In the genomic region with DNA sequence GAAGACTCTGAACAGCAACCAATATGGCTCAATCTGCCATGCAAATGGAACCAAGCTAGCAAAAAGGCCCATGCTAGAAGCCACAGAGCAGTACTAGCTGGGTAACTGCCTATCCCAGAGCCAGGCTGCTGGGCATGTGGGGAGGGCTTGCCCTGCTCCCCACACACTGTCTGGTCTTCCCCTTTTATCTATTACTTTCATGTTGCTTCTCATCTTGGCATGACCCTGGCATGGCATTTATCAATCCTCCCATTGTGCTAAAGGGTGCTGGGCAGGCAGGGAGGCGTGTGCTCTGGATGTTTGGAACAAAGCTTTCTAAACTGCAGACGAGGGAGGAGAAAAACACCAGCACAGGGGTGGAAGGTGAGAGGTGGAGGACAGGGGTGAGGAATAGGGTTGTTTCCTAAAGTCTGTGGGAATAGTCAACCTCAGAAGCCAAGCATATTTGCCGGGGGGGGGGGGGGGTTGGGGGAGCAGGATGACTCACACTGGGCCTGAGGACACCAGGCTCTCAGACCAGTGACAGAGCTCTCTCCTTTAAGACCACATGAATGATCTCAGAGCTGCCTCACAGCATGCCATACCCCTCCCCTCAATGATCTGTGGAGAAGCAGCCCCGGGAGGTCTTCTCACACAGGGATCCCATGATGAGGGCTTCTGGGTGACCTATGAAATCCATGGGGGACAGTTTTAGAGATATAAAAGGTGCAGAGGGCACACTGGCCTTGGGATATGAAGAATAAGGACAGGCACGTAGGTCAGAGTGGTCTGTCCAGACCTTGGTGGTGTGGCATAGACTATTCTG, we compare ENCODE assay signal across 26 mouse cellular contexts. TPM values are rescaled to one million over a fixed set of nuclear protein-coding genes. Genes with fewer than 3 reads are reported as not detected.
DNase-seq lines count a peak whose midpoint lies in the region; ATAC-seq lines count a peak whose summit lies in the region.
"Had no signal": no experiment of that assay in that cellular context is flagged by ENCODE, and none has a peak within 500 bp of the region (broad histone marks: within the 10 kb centered on the region; RNA-seq: fewer than 3 reads in every experiment).

No protein-coding gene starts in this region.

- H3K9me3 ChIP-seq in liver, embryonic 11.5 days (ENCODE audit: control insufficient read depth, low read length), result no peaks in the 10 kb centered on the region
- H3K9me3 ChIP-seq: embryonic facial prominence, embryonic 10.5 days; embryonic facial prominence, embryonic 15.5 days; forebrain, embryonic 13.5 days; hindbrain, embryonic 10.5 days; hindbrain, embryonic 15.5 days; lung, embryonic 15.5 days; midbrain, embryonic 12.5 days; neural tube, embryonic 13.5 days had no signal

- peak; percentile 62 to 84 for DNase-seq in adrenal gland, adult (ENCODE audit: inconsistent age in 2 of 2, low spot score in 1 of 2)
- DNase-seq in adrenal gland, postnatal 25 days, result no peak
- peak; percentile 9 for DNase-seq in retina, postnatal 1 day
- DNase-seq in retina, embryonic 14.5 days (ENCODE audit: low spot score), result no peak
- DNase-seq in testis, postnatal 14 days (ENCODE audit: low spot score), result peak; percentile 50
- no peak for DNase-seq in liver, embryonic 11.5 days (ENCODE audit: low spot score)
- no peak for DNase-seq in right cerebral cortex, postnatal 14 days
- DNase-seq: cerebellum, adult 18-20 months; cerebellum, postnatal 14 days; heart, postnatal 14 days; kidney, adult 11 months; kidney, postnatal 14 days; layer of hippocampus, adult 9-11 months; liver; spleen, adult 18-20 months had no signal

- ATAC-seq in erythroid progenitor cell, adult 5-6 weeks (replicated peaks; ENCODE audit: low FRiP score, poor library complexity, severe bottlenecking), result peak; percentile 63
- no peak for ATAC-seq in liver, embryonic 11.5 days (replicated peaks; ENCODE audit: low FRiP score)
- ATAC-seq: CD4-positive, CD25-positive, alpha-beta regulatory T cell, adult 4 months; forebrain, embryonic 13.5 days; inflammation-experienced regulatory T-cells, adult 6 months had no signal

- no peaks in the 10 kb centered on the region for H3K4me1 ChIP-seq in liver, embryonic 11.5 days (replicated peaks; ENCODE audit: control insufficient read depth, insufficient read depth, low read length)
- H3K4me1 ChIP-seq: embryonic facial prominence, embryonic 15.5 days; hindbrain, embryonic 15.5 days; lung, embryonic 15.5 days; midbrain, embryonic 12.5 days; neural tube, embryonic 13.5 days had no signal

- no peak overlapping the region for H3K4me2 ChIP-seq in liver, embryonic 11.5 days
- H3K4me2 ChIP-seq: embryonic facial prominence, embryonic 15.5 days; forebrain, embryonic 13.5 days; hindbrain, embryonic 15.5 days; lung, embryonic 15.5 days; midbrain, embryonic 12.5 days; neural tube, embryonic 13.5 days had no signal

- no peak overlapping the region for H3K4me3 ChIP-seq in liver, embryonic 11.5 days (ENCODE audit: low read depth, low read length)
- H3K4me3 ChIP-seq: embryonic facial prominence, embryonic 10.5 days; embryonic facial prominence, embryonic 15.5 days; forebrain, embryonic 13.5 days; hindbrain, embryonic 10.5 days; hindbrain, embryonic 15.5 days; lung, embryonic 15.5 days; midbrain, embryonic 12.5 days; neural tube, embryonic 13.5 days had no signal

- H3K27ac ChIP-seq in liver, embryonic 11.5 days (ENCODE audit: low read depth, low read length), result no peak overlapping the region
- H3K27ac ChIP-seq: embryonic facial prominence, embryonic 10.5 days; embryonic facial prominence, embryonic 15.5 days; forebrain, embryonic 13.5 days; hindbrain, embryonic 10.5 days; hindbrain, embryonic 15.5 days; lung, embryonic 15.5 days; midbrain, embryonic 12.5 days; neural tube, embryonic 13.5 days had no signal

- H3K36me3 ChIP-seq in liver, embryonic 11.5 days (ENCODE audit: control insufficient read depth, insufficient read depth, low read length), result no peaks in the 10 kb centered on the region
- H3K36me3 ChIP-seq: embryonic facial prominence, embryonic 10.5 days; embryonic facial prominence, embryonic 15.5 days; hindbrain, embryonic 10.5 days; hindbrain, embryonic 15.5 days; lung, embryonic 15.5 days; midbrain, embryonic 12.5 days; neural tube, embryonic 13.5 days had no signal

- WGBS in liver, embryonic 11.5 days, result 61% methylated on average over 5 of the region's 5 CpGs

- H3K27me3 ChIP-seq in liver, embryonic 11.5 days (replicated peaks; ENCODE audit: control insufficient read depth, insufficient read depth, low read length), result no peaks in the 10 kb centered on the region
- H3K27me3 ChIP-seq: embryonic facial prominence, embryonic 15.5 days; forebrain, embryonic 13.5 days; hindbrain, embryonic 15.5 days; lung, embryonic 15.5 days; midbrain, embryonic 12.5 days; neural tube, embryonic 13.5 days had no signal

- H3K9ac ChIP-seq in liver, embryonic 11.5 days (ENCODE audit: low read depth, low read length), result no peak overlapping the region
- H3K9ac ChIP-seq: embryonic facial prominence, embryonic 15.5 days; forebrain, embryonic 13.5 days; hindbrain, embryonic 15.5 days; lung, embryonic 15.5 days; midbrain, embryonic 12.5 days; neural tube, embryonic 13.5 days had no signal

RNA-seq across cellular contexts. Expression of a gene that starts 24.0 kb away (rescaled TPM):
- 86.2 and 108 TPM in 2 replicates for total RNA-seq in adrenal gland, postnatal 25 days (2021)
- not detected in 2 replicates for total RNA-seq in erythroid progenitor cell, adult 5-6 weeks (2015; ENCODE audit: low replicate concordance)
- 1.2 TPM in 1 of 2 replicates, not detected in the other for total RNA-seq in erythroid progenitor cell, adult 5-6 weeks (2017; ENCODE audit: low replicate concordance)
- 0.11 and 0.18 TPM in 2 replicates for polyA plus RNA-seq in liver, embryonic 11.5 days (2014; fragmentation: Nextera tagmentation; extraction: Ambion mirVana)

RNA-seq across cellular contexts. Expression of a gene that starts 51.6 kb away (rescaled TPM):
- total RNA-seq in adrenal gland, postnatal 25 days (2021), result 223 and 260 TPM in 2 replicates
- total RNA-seq in erythroid progenitor cell, adult 5-6 weeks (2015; ENCODE audit: low replicate concordance), result 26.8 and 30.3 TPM in 2 replicates
- 15.4 and 19.7 TPM in 2 replicates for total RNA-seq in erythroid progenitor cell, adult 5-6 weeks (2017; ENCODE audit: low replicate concordance)
- 234 and 244 TPM in 2 replicates for polyA plus RNA-seq in liver, embryonic 11.5 days (2014; fragmentation: Nextera tagmentation; extraction: Ambion mirVana)

Comparison
In these comparisons a context has a peak if more than half of its experiments do, and no peak if none do; other contexts are left out.
1. DNase-seq: peak in adrenal gland, adult (2 of 2), retina, postnatal 1 day (single experiment) and testis, postnatal 14 days (single experiment); none in adrenal gland, postnatal 25 days (single experiment), retina, embryonic 14.5 days (single experiment), liver, embryonic 11.5 days (single experiment) and right cerebral cortex, postnatal 14 days (single experiment).
2. RNA of a gene that starts 24.0 kb away (total RNA-seq): 86.2 to 108 TPM in adrenal gland, postnatal 25 days; 1.2 TPM in erythroid progenitor cell, adult 5-6 weeks; every median in the first group is over 10 times any median in the second.